8 mouse cellular contexts compared by ENCODE assay signal in genomic region chr15:102442490-102442889, GRCm38 (mm10). TPM values are rescaled to one million over a fixed set of nuclear protein-coding genes. Genes with fewer than 3 reads are reported as not detected.
DNase-seq lines count a peak whose midpoint lies in the region; ATAC-seq and TF ChIP-seq lines count a peak whose summit lies in the region.

No protein-coding gene starts in this region.

- peaks cover 8% of the 10 kb centered on the region; the same call in 1 of the 2 replicates for H3K36me3 ChIP-seq in hindbrain, embryonic 10.5 days
- peaks cover 9% of the 10 kb centered on the region; the same call in 1 of the 2 replicates for H3K36me3 ChIP-seq in hindbrain, embryonic 13.5 days
- no peaks in the 10 kb centered on the region for H3K36me3 ChIP-seq in forebrain, postnatal 0 days (ENCODE audit: insufficient read depth)
- no peaks in the 10 kb centered on the region for H3K36me3 ChIP-seq in hindbrain, postnatal 0 days (ENCODE audit: insufficient read depth, low read length)

- no peak overlapping the region for H3K4me3 ChIP-seq in hindbrain, embryonic 10.5 days
- no peak overlapping the region for H3K4me3 ChIP-seq in hindbrain, embryonic 13.5 days
- H3K4me3 ChIP-seq in forebrain, postnatal 0 days (ENCODE audit: low read depth, low read length) = no peak overlapping the region
- H3K4me3 ChIP-seq in hindbrain, postnatal 0 days (ENCODE audit: low read length) = no peak overlapping the region

- 46% methylated on average over 2 of the region's 2 CpGs for WGBS in hindbrain, embryonic 10.5 days
- 48% methylated on average over 2 of the region's 2 CpGs for WGBS in hindbrain, embryonic 13.5 days
- WGBS in forebrain, postnatal 0 days = 48% methylated on average over 2 of the region's 2 CpGs
- WGBS in hindbrain, postnatal 0 days = 50% methylated on average over 2 of the region's 2 CpGs

- TF ChIP-seq CTCF in forebrain, postnatal 0 days (IDR thresholded peaks at IDR 0.05; ENCODE audit: low read depth) = peak; percentile 80
- TF ChIP-seq CTCF in hindbrain, postnatal 0 days (IDR thresholded peaks at IDR 0.05; ENCODE audit: low read depth) = peak; percentile 84

- H3K4me2 ChIP-seq in hindbrain, embryonic 13.5 days = no peak overlapping the region
- no peak overlapping the region for H3K4me2 ChIP-seq in forebrain, postnatal 0 days (ENCODE audit: low read depth)
- no peak overlapping the region for H3K4me2 ChIP-seq in hindbrain, postnatal 0 days (ENCODE audit: low read depth, low read length)

- H3K4me1 ChIP-seq in hindbrain, embryonic 10.5 days (replicated peaks) = peaks cover 4% of the 10 kb centered on the region
- no peaks in the 10 kb centered on the region for H3K4me1 ChIP-seq in hindbrain, embryonic 13.5 days (replicated peaks)
- no peaks in the 10 kb centered on the region for H3K4me1 ChIP-seq in forebrain, postnatal 0 days (ENCODE audit: insufficient read depth)
- no peaks in the 10 kb centered on the region for H3K4me1 ChIP-seq in hindbrain, postnatal 0 days (ENCODE audit: insufficient read depth, low read length)

- no peaks in the 10 kb centered on the region for H3K9me3 ChIP-seq in hindbrain, embryonic 10.5 days
- H3K9me3 ChIP-seq in hindbrain, embryonic 13.5 days = no peaks in the 10 kb centered on the region
- H3K9me3 ChIP-seq in forebrain, postnatal 0 days (ENCODE audit: low read length) = no peaks in the 10 kb centered on the region
- H3K9me3 ChIP-seq in hindbrain, postnatal 0 days (ENCODE audit: low read length) = no peaks in the 10 kb centered on the region

- ATAC-seq in hindbrain, embryonic 13.5 days (ENCODE audit: low FRiP score) = no peak
- ATAC-seq in forebrain, postnatal 0 days = peak; percentile 51
- peak; percentile 55; the same call in 1 of the 2 replicates for ATAC-seq in hindbrain, postnatal 0 days
- peak; percentile 70 for ATAC-seq in megakaryocyte-erythroid progenitor cell, adult 5-6 weeks (replicated peaks; ENCODE audit: low FRiP score, low TSS enrichment, poor library complexity, severe bottlenecking)

- no peak overlapping the region for H3K27ac ChIP-seq in hindbrain, embryonic 10.5 days
- no peak overlapping the region for H3K27ac ChIP-seq in hindbrain, embryonic 13.5 days
- H3K27ac ChIP-seq in forebrain, postnatal 0 days (ENCODE audit: low read depth, low read length) = no peak overlapping the region
- H3K27ac ChIP-seq in hindbrain, postnatal 0 days = no peak overlapping the region

- peak; percentile 79 for DNase-seq in hindbrain, embryonic 10.5 days (ENCODE audit: low spot score)
- peak; percentile 85 for DNase-seq in c-Kit-positive CD71-negative TER-119-negative erythroid progenitor cells, embryonic 14.5 days (ENCODE audit: low read depth)
- peak; percentile 76 for DNase-seq in forebrain, postnatal 0 days
- DNase-seq in hindbrain, postnatal 0 days (ENCODE audit: low spot score) = peak; percentile 87
- peak; percentile 54 to 84 for DNase-seq in left cerebral cortex, adult 8-10 months (ENCODE audit: low spot score in 2 of 2)
- DNase-seq in spleen, postnatal 10 days (ENCODE audit: low spot score in 2 of 2) = peak; percentile 81 to 89

- H3K9ac ChIP-seq in hindbrain, embryonic 13.5 days = no peak overlapping the region
- no peak overlapping the region for H3K9ac ChIP-seq in forebrain, postnatal 0 days
- H3K9ac ChIP-seq in hindbrain, postnatal 0 days (replicated peaks; ENCODE audit: low read length) = no peak overlapping the region

- no peaks in the 10 kb centered on the region for H3K27me3 ChIP-seq in hindbrain, embryonic 10.5 days (ENCODE audit: insufficient read depth, poor library complexity, severe bottlenecking)
- no peaks in the 10 kb centered on the region for H3K27me3 ChIP-seq in hindbrain, embryonic 13.5 days
- H3K27me3 ChIP-seq in forebrain, postnatal 0 days (ENCODE audit: insufficient read depth, low read length) = no peaks in the 10 kb centered on the region
- H3K27me3 ChIP-seq in hindbrain, postnatal 0 days (ENCODE audit: insufficient read depth, low read length) = no peaks in the 10 kb centered on the region

RNA-seq across cellular contexts. Expression of gene Amhr2, which starts 2.7 kb away (rescaled TPM):
- polyA plus RNA-seq in hindbrain, embryonic 10.5 days (2016; fragmentation: Nextera tagmentation; extraction: Ambion mirVana) = 0.17 and 0.18 TPM in 2 replicates
- 0.14 and 0.40 TPM in 2 replicates for polyA plus RNA-seq in hindbrain, embryonic 13.5 days (2015; fragmentation: Nextera tagmentation; extraction: Ambion mirVana)
- 0.38 and 1.1 TPM in 2 replicates for total RNA-seq in forebrain, postnatal 0 days (2014; rRNA removed)
- 0.34 and 0.65 TPM in 2 replicates for polyA plus RNA-seq in forebrain, postnatal 0 days (2015; fragmentation: Nextera tagmentation; extraction: Ambion mirVana)
- 0.16 TPM in 1 of 2 replicates, not detected in the other for total RNA-seq in hindbrain, postnatal 0 days (2014; rRNA removed)
- polyA plus RNA-seq in hindbrain, postnatal 0 days (2015; fragmentation: Nextera tagmentation; extraction: Ambion mirVana) = 0.36 and 0.62 TPM in 2 replicates
- 1 to 10 TPM in 1 of 4 experiments, under 1 TPM in 3; 0.73 to 2.0 (median 0.92) TPM for total RNA-seq in left cerebral cortex, adult 8-10 months (2022)
- total RNA-seq in megakaryocyte-erythroid progenitor cell, adult 5-6 weeks (2014; fragmentation: Nextera tagmentation) = not detected in 2 replicates
- not detected in 2 replicates for total RNA-seq in megakaryocyte-erythroid progenitor cell, adult 5-6 weeks (2017)

RNA-seq across cellular contexts. Expression of gene Prr13, which starts 16.3 kb away (rescaled TPM):
- 84.3 and 98.2 TPM in 2 replicates for polyA plus RNA-seq in hindbrain, embryonic 10.5 days (2016; fragmentation: Nextera tagmentation; extraction: Ambion mirVana)
- 107 and 109 TPM in 2 replicates for polyA plus RNA-seq in hindbrain, embryonic 13.5 days (2015; fragmentation: Nextera tagmentation; extraction: Ambion mirVana)
- 21.5 and 22.3 TPM in 2 replicates for total RNA-seq in forebrain, postnatal 0 days (2014; rRNA removed)
- 69.9 and 90.9 TPM in 2 replicates for polyA plus RNA-seq in forebrain, postnatal 0 days (2015; fragmentation: Nextera tagmentation; extraction: Ambion mirVana)
- total RNA-seq in hindbrain, postnatal 0 days (2014; rRNA removed) = 27.4 and 28.0 TPM in 2 replicates
- 90.4 and 95.1 TPM in 2 replicates for polyA plus RNA-seq in hindbrain, postnatal 0 days (2015; fragmentation: Nextera tagmentation; extraction: Ambion mirVana)
- 10 to 100 TPM; 42.3 to 53.7 (median 44.3) TPM for total RNA-seq in left cerebral cortex, adult 8-10 months (2022)
- 61.5 and 97.6 TPM in 2 replicates for total RNA-seq in megakaryocyte-erythroid progenitor cell, adult 5-6 weeks (2014; fragmentation: Nextera tagmentation)
- 50.3 and 54.5 TPM in 2 replicates for total RNA-seq in megakaryocyte-erythroid progenitor cell, adult 5-6 weeks (2017)

RNA-seq across cellular contexts. Expression of gene Pcbp2, which starts 27.8 kb away (rescaled TPM):
- 166 and 207 TPM in 2 replicates for polyA plus RNA-seq in hindbrain, embryonic 10.5 days (2016; fragmentation: Nextera tagmentation; extraction: Ambion mirVana)
- polyA plus RNA-seq in hindbrain, embryonic 13.5 days (2015; fragmentation: Nextera tagmentation; extraction: Ambion mirVana) = 148 and 150 TPM in 2 replicates
- 134 and 154 TPM in 2 replicates for total RNA-seq in forebrain, postnatal 0 days (2014; rRNA removed)
- polyA plus RNA-seq in forebrain, postnatal 0 days (2015; fragmentation: Nextera tagmentation; extraction: Ambion mirVana) = 102 and 103 TPM in 2 replicates
- 151 and 157 TPM in 2 replicates for total RNA-seq in hindbrain, postnatal 0 days (2014; rRNA removed)
- polyA plus RNA-seq in hindbrain, postnatal 0 days (2015; fragmentation: Nextera tagmentation; extraction: Ambion mirVana) = 104 TPM in 2 replicates
- total RNA-seq in left cerebral cortex, adult 8-10 months (2022) = 100 to 1,000 TPM; 481 to 511 (median 488) TPM
- 749 and 832 TPM in 2 replicates for total RNA-seq in megakaryocyte-erythroid progenitor cell, adult 5-6 weeks (2014; fragmentation: Nextera tagmentation)
- total RNA-seq in megakaryocyte-erythroid progenitor cell, adult 5-6 weeks (2017) = 152 and 207 TPM in 2 replicates

RNA-seq across cellular contexts. Expression of gene Sp1, which starts 36.5 kb away (rescaled TPM):
- polyA plus RNA-seq in hindbrain, embryonic 10.5 days (2016; fragmentation: Nextera tagmentation; extraction: Ambion mirVana) = 6.1 and 9.3 TPM in 2 replicates
- 4.6 and 6.0 TPM in 2 replicates for polyA plus RNA-seq in hindbrain, embryonic 13.5 days (2015; fragmentation: Nextera tagmentation; extraction: Ambion mirVana)
- total RNA-seq in forebrain, postnatal 0 days (2014; rRNA removed) = 16.4 and 22.5 TPM in 2 replicates
- 2.0 and 2.6 TPM in 2 replicates for polyA plus RNA-seq in forebrain, postnatal 0 days (2015; fragmentation: Nextera tagmentation; extraction: Ambion mirVana)
- 24.7 and 26.0 TPM in 2 replicates for total RNA-seq in hindbrain, postnatal 0 days (2014; rRNA removed)
- polyA plus RNA-seq in hindbrain, postnatal 0 days (2015; fragmentation: Nextera tagmentation; extraction: Ambion mirVana) = 3.0 and 3.5 TPM in 2 replicates
- 10 to 100 TPM; 30.3 to 44.7 (median 38.7) TPM for total RNA-seq in left cerebral cortex, adult 8-10 months (2022)
- 68.0 and 80.3 TPM in 2 replicates for total RNA-seq in megakaryocyte-erythroid progenitor cell, adult 5-6 weeks (2014; fragmentation: Nextera tagmentation)
- 45.0 and 62.2 TPM in 2 replicates for total RNA-seq in megakaryocyte-erythroid progenitor cell, adult 5-6 weeks (2017)
